Mouse (Mus musculus): Measurements from ENCODE around the gene Ndst4.

GRCm38 (mm10) chr3:125675211-125675896 lies 271.5 kb downstream of the Ndst4 start:
- TF ChIP-seq CTCF (IDR thresholded peaks at IDR 0.05) (no peak), EP300 (IDR thresholded peaks at IDR 0.05) (no peak)

All from lung, postnatal 0 days (tissue).